Mouse (Mus musculus) midbrain, postnatal 0 days (tissue): ENCODE measurements around the gene Tmem185b. TPM values are rescaled to one million over a fixed set of nuclear protein-coding genes. Genes with fewer than 3 reads are reported as not detected.

ENCODE experiments used
- ATAC-seq: fragments of 200-750 bp; cut with Nextera tagmentation; 2 replicates; pipeline ENCODE4 v1.8.0; 2017; ENCODE audit warnings: moderate number of reproducible peaks, mild to moderate bottlenecking, moderate TSS enrichment, moderate library complexity; ENCODE audit not compliant: low FRiP score
- DNase-seq: peaks from one replicate; pipeline ENCODE4 v3.0.0-alpha.2; 2015; ENCODE audit warnings: low spot score
- H3K27ac ChIP-seq: fragments of 300-500 bp; sonication (generic); 2 replicates; pipeline ENCODE4 v1.5.1; 2014; ENCODE audit warnings: low read depth, mild to moderate bottlenecking, low read length, mixed read lengths
- H3K27me3 ChIP-seq: fragments of 300-500 bp; sonication (generic); 2 replicates; pipeline ENCODE4 v1.6.1; 2014; ENCODE audit warnings: low read length, control low read depth, mixed read lengths; ENCODE audit not compliant: insufficient read depth
- H3K36me3 ChIP-seq: fragments of 300-500 bp; sonication (generic); 2 replicates; pipeline ENCODE4 v1.6.1; 2014; ENCODE audit warnings: low read length, control low read depth, mixed read lengths; ENCODE audit not compliant: insufficient read depth
- H3K4me1 ChIP-seq: fragments of 300-500 bp; sonication (generic); 2 replicates; pipeline ENCODE4 v1.6.1; 2014; ENCODE audit warnings: mild to moderate bottlenecking, control low read depth, antibody characterized with exemption, low read length, mixed read lengths; ENCODE audit not compliant: insufficient read depth
- H3K4me2 ChIP-seq: fragments of 300-500 bp; sonication (generic); 2 replicates; pipeline ENCODE4 v1.6.1; 2014; ENCODE audit warnings: low read depth, mild to moderate bottlenecking, low read length, mixed read lengths; ENCODE audit not compliant: poor library complexity, severe bottlenecking
- H3K4me3 ChIP-seq: fragments of 300-500 bp; sonication (generic); 2 replicates; pipeline ENCODE4 v1.5.1; 2014; ENCODE audit warnings: low read depth, mild to moderate bottlenecking, low read length, moderate library complexity
- H3K9ac ChIP-seq: fragments of 300-500 bp; sonication (generic); replicated peaks from 2 replicates; pipeline ENCODE4 v1.6.1; 2014; ENCODE audit warnings: mild to moderate bottlenecking, low read length, moderate library complexity, mixed read lengths; ENCODE audit not compliant: poor library complexity, severe bottlenecking
- H3K9me3 ChIP-seq: fragments of 300-500 bp; sonication (generic); 2 replicates; pipeline ENCODE4 v1.6.1; 2016; ENCODE audit warnings: low read length, control low read depth
- CTCF ChIP-seq: IDR thresholded peaks from 2 replicates; pipeline ENCODE4 v1.5.1; 2016; ENCODE audit warnings: antibody characterized with exemption, mild to moderate bottlenecking
- WGBS: fragments of 180-500 bp; shearing (Covaris S2); extraction: QIAGEN DNeasy Blood & Tissue Kit; methylation state at CpG from one replicate; pipeline ENCODE4 v1.1.7; 2014; 5-methylcytosine and 5-hydroxymethylcytosine counted together
- polyA plus RNA-seq: library from polyadenylated mRNA; unstranded; fragments of >200 nt; fragmentation: Nextera tagmentation; extraction: Ambion mirVana; gene quantifications from 2 replicates; pipeline ENCODE4 v1.2.1, GENCODE M21; 2015
- total RNA-seq: library from RNA; depleted of rRNA; stranded (reverse); fragments of >200 nt; gene quantifications from 2 replicates; pipeline ENCODE4 v1.2.3, GENCODE M21; 2014

Gene Tmem185b
- total and polyA plus RNA-seq, 2 experiments from 2014 or later, result 12.6 to 22.7 TPM

DNA sequence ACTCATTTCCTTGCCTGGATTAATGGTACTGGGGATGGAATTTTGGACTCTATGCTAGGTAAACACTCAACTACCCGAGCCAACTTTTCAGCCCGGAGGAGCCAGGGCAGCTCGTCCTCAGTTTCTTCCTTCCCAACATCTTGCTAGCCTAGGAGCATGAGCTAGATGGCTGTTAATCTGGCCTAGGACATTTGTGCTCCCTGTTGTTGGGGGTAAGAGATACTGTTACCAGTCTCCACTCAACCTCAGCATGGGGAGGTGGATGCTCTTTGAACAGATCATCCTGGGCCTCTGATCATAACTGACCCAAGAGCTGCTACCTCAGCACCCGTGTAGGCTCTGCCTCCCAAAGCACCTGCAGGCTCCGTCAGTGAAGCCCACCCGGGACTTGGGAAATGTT, 17.4 kb downstream of the Tmem185b start:
- Histone ChIP-seq H3K4me3 (no peak overlapping the region), H3K27me3 (no peaks in the 10 kb centered on the region), H3K9me3 (no peaks in the 10 kb centered on the region), H3K36me3 (no peaks in the 10 kb centered on the region), H3K4me2 (no peak overlapping the region), H3K27ac (no peak overlapping the region), H3K4me1 (no peaks in the 10 kb centered on the region), H3K9ac (no peak overlapping the region)
- ATAC-seq (no peak), DNase-seq (no peak)
- TF ChIP-seq CTCF, result no peak
- 93% methylated on average over 6 of the region's 6 CpGs for WGBS

DNA sequence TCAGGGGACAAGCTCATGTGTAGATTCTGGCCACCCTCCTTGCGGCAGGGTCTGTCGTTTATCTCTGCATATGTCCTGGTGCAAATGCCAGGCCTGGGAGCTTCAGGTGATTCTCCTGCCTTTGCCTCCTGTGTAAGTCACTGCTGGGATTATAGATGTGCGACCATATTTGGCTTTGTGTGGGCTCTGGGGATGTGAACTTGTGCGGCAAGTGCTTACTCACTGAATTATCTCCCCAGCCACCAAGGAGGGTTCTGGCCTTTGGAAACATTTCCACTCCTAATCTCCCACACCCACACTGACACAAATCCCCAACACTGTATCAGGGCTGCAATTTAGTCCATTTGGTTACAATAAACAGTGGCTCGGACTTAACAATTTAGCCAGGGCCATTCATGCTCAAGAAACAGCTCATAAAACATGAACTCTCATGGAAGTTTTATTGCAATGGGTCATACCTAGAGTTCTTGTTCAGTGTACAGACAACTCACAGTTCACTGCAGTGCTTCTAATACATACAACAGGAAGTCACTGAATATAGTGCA, 18.7 kb downstream of the Tmem185b start:
- ATAC-seq (no peak), DNase-seq (no peak)
- no peaks in the 10 kb centered on the region for H3K36me3 ChIP-seq
- no peak overlapping the region for H3K27ac ChIP-seq
- WGBS, result 99% methylated on average over 5 of the region's 5 CpGs
- H3K27me3 ChIP-seq, result no peaks in the 10 kb centered on the region
- TF ChIP-seq CTCF, result no peak
- no peaks in the 10 kb centered on the region for H3K4me1 ChIP-seq
- H3K4me2 ChIP-seq, result no peak overlapping the region
- H3K9ac ChIP-seq, result no peak overlapping the region
- H3K4me3 ChIP-seq, result no peak overlapping the region
- no peaks in the 10 kb centered on the region for H3K9me3 ChIP-seq

DNA sequence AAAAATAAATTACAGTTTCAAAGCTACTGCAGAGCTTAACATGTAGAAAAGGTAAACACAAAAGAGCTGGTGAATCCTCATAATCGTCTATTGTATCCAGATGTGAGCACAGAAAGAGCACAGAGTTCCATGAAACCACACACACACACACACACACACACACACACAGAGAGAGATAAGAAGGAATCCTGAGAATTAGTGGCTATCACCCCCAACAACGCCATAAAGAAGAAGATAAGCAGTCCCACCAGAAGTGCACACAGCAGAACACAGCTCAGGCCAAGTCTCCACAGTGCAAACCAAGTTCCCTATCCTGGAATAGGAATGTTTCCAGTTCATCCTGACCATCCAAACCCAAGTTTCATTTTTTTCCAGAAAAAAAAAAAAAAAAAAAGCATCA, 19.2 kb downstream of the Tmem185b start:
- no peak for TF ChIP-seq CTCF
- Histone ChIP-seq H3K4me2 (no peak overlapping the region), H3K4me1 (no peaks in the 10 kb centered on the region), H3K27me3 (no peaks in the 10 kb centered on the region), H3K9ac (no peak overlapping the region), H3K4me3 (no peak overlapping the region), H3K27ac (no peak overlapping the region), H3K36me3 (no peaks in the 10 kb centered on the region), H3K9me3 (no peaks in the 10 kb centered on the region)
- WGBS, result 81% methylated on average over 2 of the region's 2 CpGs
- DNase-seq, result no peak
- ATAC-seq, result no peak

DNA sequence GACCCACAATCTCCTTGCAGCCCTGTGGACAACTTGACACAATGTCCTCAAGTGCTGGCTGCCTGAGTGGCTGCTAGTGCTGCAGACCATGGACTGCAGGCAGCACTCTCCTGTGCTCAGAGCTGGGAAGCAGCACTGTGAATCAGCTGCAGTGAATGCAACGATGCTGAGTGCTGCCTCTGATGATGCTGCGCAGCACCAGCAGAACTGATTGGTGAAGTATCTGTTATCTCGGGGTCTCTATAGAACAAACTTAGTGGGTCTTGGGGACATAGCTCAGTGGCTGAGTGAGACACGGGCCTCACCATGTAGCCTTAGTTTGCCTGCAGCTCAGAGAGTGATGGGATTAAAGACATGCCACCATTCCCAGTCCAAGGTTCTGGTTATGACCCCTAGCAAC, 19.7 kb downstream of the Tmem185b start:
- no peaks in the 10 kb centered on the region for H3K27me3 ChIP-seq
- H3K4me1 ChIP-seq, result no peaks in the 10 kb centered on the region
- H3K9me3 ChIP-seq, result no peaks in the 10 kb centered on the region
- no peak overlapping the region for H3K9ac ChIP-seq
- DNase-seq, result no peak
- ATAC-seq, result no peak
- no peak for TF ChIP-seq CTCF
- H3K36me3 ChIP-seq, result no peaks in the 10 kb centered on the region
- no peak overlapping the region for H3K27ac ChIP-seq
- H3K4me3 ChIP-seq, result no peak overlapping the region
- no peak overlapping the region for H3K4me2 ChIP-seq
- WGBS, result 96% methylated on average over 4 of the region's 4 CpGs

DNA sequence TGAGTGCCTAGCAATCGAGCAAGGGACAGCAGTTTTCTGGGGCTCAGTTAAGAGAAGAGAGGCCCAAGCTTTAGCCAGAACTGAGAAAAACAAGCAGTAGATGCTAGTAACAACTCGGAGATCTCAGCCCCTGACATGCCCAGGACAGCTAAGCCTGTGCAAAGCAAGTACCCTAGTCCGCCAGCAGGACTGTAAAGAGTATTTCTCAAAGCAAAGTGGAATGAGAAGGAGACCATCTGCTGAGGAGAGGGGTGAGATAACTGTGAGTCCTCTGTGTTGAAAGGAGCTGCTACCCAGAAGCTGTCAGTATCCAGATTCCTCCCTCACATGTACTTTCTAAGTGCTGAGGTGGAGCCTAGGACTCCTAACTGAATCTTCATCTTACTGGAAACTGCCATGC, 20.5 kb downstream of the Tmem185b start:
- no peaks in the 10 kb centered on the region for H3K4me1 ChIP-seq
- ATAC-seq, result no peak
- no peak overlapping the region for H3K27ac ChIP-seq
- H3K4me3 ChIP-seq, result no peak overlapping the region
- 95% methylated on average over 3 of the region's 3 CpGs for WGBS
- TF ChIP-seq CTCF, result no peak
- no peak for DNase-seq
- H3K9ac ChIP-seq, result no peak overlapping the region
- no peaks in the 10 kb centered on the region for H3K9me3 ChIP-seq
- no peak overlapping the region for H3K4me2 ChIP-seq
- no peaks in the 10 kb centered on the region for H3K27me3 ChIP-seq
- H3K36me3 ChIP-seq, result no peaks in the 10 kb centered on the region

DNA sequence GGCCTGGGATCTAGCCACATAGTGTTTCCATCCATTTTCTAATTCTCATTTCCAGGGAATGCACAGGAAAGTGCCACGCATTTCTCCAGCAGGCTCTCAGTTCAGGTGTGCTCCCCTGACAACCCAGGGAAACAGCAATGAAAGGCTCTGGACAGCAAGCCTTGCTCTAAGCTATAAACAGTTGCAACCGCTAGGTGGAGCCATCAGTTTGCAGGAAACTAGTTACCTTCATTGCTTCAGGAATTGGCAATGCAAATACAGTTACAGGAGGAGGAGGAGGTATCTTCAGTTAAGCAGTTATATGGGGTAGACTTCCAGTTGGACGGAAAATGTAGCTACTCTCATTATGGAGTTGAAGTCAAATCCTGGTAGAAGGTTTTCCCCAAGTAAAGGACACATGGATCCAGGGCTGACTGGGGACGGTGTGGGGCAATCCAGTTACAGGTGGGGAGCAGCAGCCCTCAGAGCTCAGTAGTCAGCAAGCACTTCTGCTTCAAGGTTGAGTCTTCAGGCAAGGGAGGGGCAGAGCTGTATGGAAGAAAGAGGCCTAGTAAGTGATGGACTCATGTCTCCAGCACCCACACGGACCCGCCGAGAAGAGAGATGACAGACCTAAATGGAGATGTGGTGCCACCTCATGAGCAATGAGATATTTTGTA, 22.8 kb downstream of the Tmem185b start:
- Histone ChIP-seq H3K9me3 (no peaks in the 10 kb centered on the region), H3K4me2 (no peak overlapping the region), H3K4me3 (no peak overlapping the region), H3K9ac (no peak overlapping the region), H3K36me3 (no peaks in the 10 kb centered on the region), H3K4me1 (no peaks in the 10 kb centered on the region), H3K27ac (no peak overlapping the region), H3K27me3 (no peaks in the 10 kb centered on the region)
- peak; percentile 49; the same call in 1 of the 2 replicates for ATAC-seq
- peak; percentile 86 for DNase-seq
- peak; percentile 97 for TF ChIP-seq CTCF
- 69% methylated on average over 7 of the region's 7 CpGs for WGBS
